Mouse (Mus musculus) olfactory bulb, adult 2 months (tissue): ENCODE measurements around the gene Adamts14. TPM values are rescaled to one million over a fixed set of nuclear protein-coding genes. Genes with fewer than 3 reads are reported as not detected.
A peak's percentile ranks its signal among the peaks of the same experiment; 100 is the strongest.

Source experiments
- H3K27ac ChIP-seq: fragments of 200-500 bp; 2 replicates; pipeline ENCODE4 v1.5.1; 2012; ENCODE audit warnings: low read depth, low read length; ENCODE audit not compliant: insufficient read depth
- H3K4me1 ChIP-seq: fragments of 200-500 bp; 2 replicates; pipeline ENCODE4 v1.6.1; 2012; ENCODE audit warnings: low read length; ENCODE audit not compliant: control insufficient read depth, insufficient read depth
- H3K4me3 ChIP-seq: fragments of 200-500 bp; 2 replicates; pipeline ENCODE4 v1.5.1; 2012; ENCODE audit warnings: mild to moderate bottlenecking, low read depth, low read length, moderate library complexity; ENCODE audit not compliant: insufficient read depth
- CTCF ChIP-seq: fragments of 200-500 bp; IDR thresholded peaks from 2 replicates; pipeline ENCODE4 v1.5.1; 2012; ENCODE audit warnings: low read depth, mild to moderate bottlenecking, low read length, moderate library complexity; ENCODE audit not compliant: insufficient read depth
- POLR2A ChIP-seq: fragments of 200-500 bp; IDR thresholded peaks from 2 replicates; pipeline ENCODE4 v1.6.1; 2012; ENCODE audit warnings: mild to moderate bottlenecking, low read depth, low read length, moderate library complexity; ENCODE audit not compliant: insufficient read depth
- WGBS: fragments of 180-500 bp; shearing (Covaris S2); methylation state at CpG from one replicate; pipeline ENCODE4 v1.1.7; 2018; 5-methylcytosine and 5-hydroxymethylcytosine counted together
- polyA plus RNA-seq: library from polyadenylated mRNA; stranded (reverse); fragments of >200 nt; gene quantifications from 2 replicates; pipeline ENCODE4 v1.2.4, GENCODE M21; 2012; ENCODE audit warnings: low replicate concordance; ENCODE audit not compliant: missing spikeins, insufficient read depth, insufficient read length

Gene Adamts14
- polyA plus RNA-seq, 1 experiment: not detected

GRCm38 (mm10) chr10:61147157-61148040 is 125.8 kb downstream of the Adamts14 start, which contains the start of gene Sgpl1:
Gene Sgpl1 (minus strand): TSS chr10:61147703.
- under 1% methylated on average over 82 of the region's 82 CpGs for WGBS
- Histone ChIP-seq H3K27ac (peak within 1 kb of the TSS; percentile 74), H3K4me3 (peak within 1 kb of the TSS; percentile 77), H3K4me1 (no peaks in the 10 kb centered on the region)
- TF ChIP-seq POLR2A (peak; percentile 94), CTCF (peak; percentile 96)

Other genes starting within 250 kb of the Adamts14 start
- gene Pcbd1, start 184.1 kb downstream of the Adamts14 start, polyA plus RNA-seq: not detected in 2 replicates
- gene Sgpl1, start 125.7 kb downstream of the Adamts14 start, polyA plus RNA-seq: not detected in 2 replicates
- gene Tbata, start 101.5 kb downstream of the Adamts14 start, polyA plus RNA-seq: not detected in 2 replicates
- not detected in 2 replicates for gene Prf1, start 24.4 kb upstream of the Adamts14 start, polyA plus RNA-seq
- gene Pald1, start 110.1 kb upstream of the Adamts14 start, polyA plus RNA-seq: not detected in 2 replicates
- gene Nodal, start 144.5 kb upstream of the Adamts14 start, polyA plus RNA-seq: not detected in 2 replicates
- gene Eif4ebp2, start 179.2 kb upstream of the Adamts14 start, polyA plus RNA-seq: 105 TPM in 1 of 2 replicates, not detected in the other
- gene Lrrc20, start 202.4 kb upstream of the Adamts14 start, polyA plus RNA-seq: not detected in 2 replicates